Mouse (Mus musculus) T-helper 1 cell (primary cell): ENCODE results near the gene Gtf2h5.

ENCODE experiments used
- in situ Hi-C: fragments of 300-600 bp; cut with MboI, MseI; formaldehyde crosslinking; loops from one replicate; pipeline ENCODE4 v1.15.1; 2025; ENCODE audit warnings: high pct_unique_total_duplicates

Gene Gtf2h5

GRCm38 (mm10) chr17:6079287-6080122 lies at the start of gene Gtf2h5, which contains the start of gene Serac1:
TSS of gene Gtf2h5 (plus strand) at chr17:6079786.
TSS of gene Serac1 (minus strand) at chr17:6079741.
- in situ Hi-C loops: loop anchor here (25.0 kb wide), 1 partner anchor 308 kb away; no protein-coding TSS in a partner anchor

- in situ Hi-C loops: no loop called here
Observed at GRCm38 (mm10) chr17:6035661-6036060, 43.9 kb upstream of the Gtf2h5 start.

- in situ Hi-C loops: no loop called here
Observed at GRCm38 (mm10) chr17:6036458-6036857, 43.1 kb upstream of the Gtf2h5 start.

- in situ Hi-C loops: no loop called here
Observed at GRCm38 (mm10) chr17:6036872-6037271, 42.7 kb upstream of the Gtf2h5 start.

- in situ Hi-C loops: no loop called here
Observed at GRCm38 (mm10) chr17:6037507-6037906, 42.1 kb upstream of the Gtf2h5 start.

- in situ Hi-C loops: no loop called here
Observed at GRCm38 (mm10) chr17:6052801-6053200, 26.8 kb upstream of the Gtf2h5 start.

GRCm38 (mm10) chr17:6054934-6055355 lies 24.6 kb upstream of the Gtf2h5 start:
- in situ Hi-C loops: no loop called here

GRCm38 (mm10) chr17:6062793-6063192 lies 16.8 kb upstream of the Gtf2h5 start:
- in situ Hi-C loops: no loop called here

GRCm38 (mm10) chr17:6063532-6063931 lies 16.1 kb upstream of the Gtf2h5 start:
- in situ Hi-C loops: no loop called here

GRCm38 (mm10) chr17:6066021-6066420 lies 13.6 kb upstream of the Gtf2h5 start:
- in situ Hi-C loops: no loop called here

GRCm38 (mm10) chr17:6067613-6068012 lies 12.0 kb upstream of the Gtf2h5 start:
- in situ Hi-C loops: no loop called here

GRCm38 (mm10) chr17:6069866-6070265 lies 9.7 kb upstream of the Gtf2h5 start:
- in situ Hi-C loops: no loop called here

GRCm38 (mm10) chr17:6073405-6073804 lies 6.2 kb upstream of the Gtf2h5 start:
- in situ Hi-C loops: no loop called here

- in situ Hi-C loops: loop anchor here (25.0 kb wide), 1 partner anchor 304 kb away; no protein-coding TSS in a partner anchor
Observed at GRCm38 (mm10) chr17:6083323-6083890, 3.8 kb downstream of the Gtf2h5 start.

GRCm38 (mm10) chr17:6091604-6092003 lies 12.0 kb downstream of the Gtf2h5 start:
- in situ Hi-C loops: loop anchor here (10.0 to 25.0 kb wide), 2 partner anchors 296 to 453 kb away; no protein-coding TSS in a partner anchor

- in situ Hi-C loops: loop anchor here (10.0 to 25.0 kb wide), 2 partner anchors 292 to 449 kb away; no protein-coding TSS in a partner anchor
Observed at GRCm38 (mm10) chr17:6095579-6095978, 16.0 kb downstream of the Gtf2h5 start.

GRCm38 (mm10) chr17:6097884-6098283 lies 18.3 kb downstream of the Gtf2h5 start:
- in situ Hi-C loops: loop anchor here (10.0 to 25.0 kb wide), 2 partner anchors 289 to 447 kb away; no protein-coding TSS in a partner anchor

- in situ Hi-C loops: no loop called here
Observed at GRCm38 (mm10) chr17:6102287-6102686, 22.7 kb downstream of the Gtf2h5 start.

GRCm38 (mm10) chr17:6103566-6103965 lies 24.0 kb downstream of the Gtf2h5 start:
- in situ Hi-C loops: no loop called here

GRCm38 (mm10) chr17:6106361-6107014 lies 26.9 kb downstream of the Gtf2h5 start, which contains the start of gene Tulp4:
TSS of gene Tulp4 (plus strand) at chr17:6106437.
- in situ Hi-C loops: no loop called here

- in situ Hi-C loops: no loop called here
Observed at GRCm38 (mm10) chr17:6107015-6107601, 27.5 kb downstream of the Gtf2h5 start.

- in situ Hi-C loops: no loop called here
Observed at GRCm38 (mm10) chr17:6108175-6108574, 28.6 kb downstream of the Gtf2h5 start.
